Mouse (Mus musculus) liver, postnatal 0 days (tissue): ENCODE measurements around the gene Tmem235.

Experiments
- CTCF ChIP-seq: sonication (generic); IDR thresholded peaks from 2 replicates; pipeline ENCODE4 v1.5.1; 2016; ENCODE audit warnings: antibody characterized with exemption, low read depth
- EP300 ChIP-seq: IDR thresholded peaks from 2 replicates; pipeline ENCODE4 v1.6.1; 2016; ENCODE audit warnings: antibody characterized with exemption, low read depth, mild to moderate bottlenecking

- TF ChIP-seq CTCF (no peak), EP300 (no peak)
Measured at GRCm38 (mm10) chr11:117904442-117904841, 43.9 kb downstream of the Tmem235 start.
